Mouse (Mus musculus): ENCODE measurements around the gene Celsr2. TPM values are rescaled to one million over a fixed set of nuclear protein-coding genes. Genes with fewer than 3 reads are reported as not detected.
A peak's percentile ranks its signal among the peaks of the same experiment; 100 is the strongest.

Celsr2 gene
- polyA plus RNA-seq, 1 experiment from 2014 or later: 49.7 TPM

- Histone ChIP-seq H3K27me3 (ENCODE audit: control insufficient read depth, insufficient read depth, low read length) (no peaks in the 10 kb centered on the region), H3K9me3 (ENCODE audit: control insufficient read depth, low read length) (no peaks in the 10 kb centered on the region), H3K4me1 (replicated peaks; ENCODE audit: control insufficient read depth, insufficient read depth, low read length) (peaks cover 21% of the 10 kb centered on the region), H3K36me3 (replicated peaks; ENCODE audit: control insufficient read depth, insufficient read depth) (peaks cover 63% of the 10 kb centered on the region), H3K27ac (peak overlapping the region; percentile 85), H3K4me3 (replicated peaks; ENCODE audit: low read length) (no peak overlapping the region), H3K9ac (no peak overlapping the region), H3K4me2 (replicated peaks) (no peak overlapping the region)
- DNase-seq (ENCODE audit: low spot score): no peak
- no peak for ATAC-seq (ENCODE audit: low FRiP score)
- 77% methylated on average over 17 of the region's 17 CpGs for WGBS
These were observed 20.5 kb upstream of the Celsr2 start for GRCm38 (mm10) chr3:108435701-108436379.

DNA sequence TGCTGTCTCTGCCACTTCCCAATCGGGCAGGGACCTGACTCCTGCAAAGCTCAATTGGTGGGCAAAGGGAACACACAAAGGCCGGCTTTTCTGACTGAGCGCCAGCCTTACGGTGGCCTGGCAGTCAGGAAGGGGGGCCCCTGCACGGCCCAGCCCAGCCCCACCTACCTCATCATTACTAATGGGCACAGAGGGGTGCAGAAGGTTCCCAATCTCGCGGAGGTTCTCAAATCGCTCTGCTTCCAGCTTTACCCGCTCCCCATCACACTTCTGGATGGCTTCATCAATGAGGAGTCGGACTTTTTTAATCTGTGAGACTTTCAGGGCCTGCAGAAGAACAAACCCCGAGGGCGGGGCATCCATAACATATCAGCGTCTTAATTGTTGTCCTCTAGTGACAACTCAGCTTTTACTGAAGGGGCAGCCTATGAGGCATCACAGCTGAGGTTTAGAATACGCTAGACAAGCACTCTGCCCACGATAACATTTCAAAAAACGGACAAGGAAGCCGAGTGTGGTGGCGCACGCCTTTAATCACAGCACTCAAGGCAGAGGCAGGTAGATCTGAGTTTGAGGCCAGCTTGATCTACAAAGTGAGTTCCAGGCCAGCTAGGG is 18.6 kb upstream of the Celsr2 start:
- Histone ChIP-seq H3K9ac (no peak overlapping the region; the same call in 1 of the 2 replicates), H3K4me2 (replicated peaks) (no peak overlapping the region), H3K4me1 (replicated peaks; ENCODE audit: control insufficient read depth, insufficient read depth, low read length) (peaks cover 21% of the 10 kb centered on the region), H3K27me3 (ENCODE audit: control insufficient read depth, insufficient read depth, low read length) (no peaks in the 10 kb centered on the region), H3K4me3 (replicated peaks; ENCODE audit: low read length) (no peak overlapping the region), H3K36me3 (replicated peaks; ENCODE audit: control insufficient read depth, insufficient read depth) (peaks cover 79% of the 10 kb centered on the region), H3K9me3 (ENCODE audit: control insufficient read depth, low read length) (no peaks in the 10 kb centered on the region), H3K27ac (peak overlapping the region; percentile 85)
- peak; percentile 60 for DNase-seq (ENCODE audit: low spot score)
- ATAC-seq (ENCODE audit: low FRiP score): peak; percentile 80; the same call in 1 of the 2 replicates
- 13% methylated on average over 19 of the region's 19 CpGs for WGBS

- no peaks in the 10 kb centered on the region for H3K9me3 ChIP-seq (ENCODE audit: control insufficient read depth, low read length)
- WGBS: 7% methylated on average over 18 of the region's 18 CpGs
- H3K4me1 ChIP-seq (replicated peaks; ENCODE audit: control insufficient read depth, insufficient read depth, low read length): peaks cover 21% of the 10 kb centered on the region
- peak overlapping the region; percentile 17; the same call in 1 of the 2 replicates for H3K9ac ChIP-seq
- peaks cover 86% of the 10 kb centered on the region for H3K36me3 ChIP-seq (replicated peaks; ENCODE audit: control insufficient read depth, insufficient read depth)
- H3K27me3 ChIP-seq (ENCODE audit: control insufficient read depth, insufficient read depth, low read length): no peaks in the 10 kb centered on the region
- H3K4me2 ChIP-seq (replicated peaks): peak overlapping the region; percentile 13; the same call in 1 of the 2 replicates
- H3K27ac ChIP-seq: peak overlapping the region; percentile 85
- peak; percentile 90 for ATAC-seq (ENCODE audit: low FRiP score)
- H3K4me3 ChIP-seq (replicated peaks; ENCODE audit: low read length): no peak overlapping the region
- peak; percentile 55 for DNase-seq (ENCODE audit: low spot score)
These were observed 18.0 kb upstream of the Celsr2 start for GRCm38 (mm10) chr3:108433188-108433880.

- peak overlapping the region; percentile 13; the same call in 1 of the 2 replicates for H3K4me2 ChIP-seq (replicated peaks)
- H3K27me3 ChIP-seq (ENCODE audit: control insufficient read depth, insufficient read depth, low read length): no peaks in the 10 kb centered on the region
- peak overlapping the region; percentile 85 for H3K27ac ChIP-seq
- H3K4me1 ChIP-seq (replicated peaks; ENCODE audit: control insufficient read depth, insufficient read depth, low read length): peaks cover 21% of the 10 kb centered on the region
- DNase-seq (ENCODE audit: low spot score) (no peak), ATAC-seq (ENCODE audit: low FRiP score) (no peak)
- H3K36me3 ChIP-seq (replicated peaks; ENCODE audit: control insufficient read depth, insufficient read depth): peaks cover 93% of the 10 kb centered on the region
- H3K9ac ChIP-seq: 0 out of 2 replicates have a peak overlapping the region, but pooled peaks have one; percentile 10
- 15% methylated on average over 13 of the region's 13 CpGs for WGBS
- H3K4me3 ChIP-seq (replicated peaks; ENCODE audit: low read length): no peak overlapping the region
- H3K9me3 ChIP-seq (ENCODE audit: control insufficient read depth, low read length): no peaks in the 10 kb centered on the region
These were observed 17.3 kb upstream of the Celsr2 start for GRCm38 (mm10) chr3:108432542-108433187.

GRCm38 (mm10) chr3:108425624-108426018 is 10.3 kb upstream of the Celsr2 start:
- no peak overlapping the region for H3K4me2 ChIP-seq (replicated peaks)
- H3K27ac ChIP-seq: peak overlapping the region; percentile 72
- ATAC-seq (ENCODE audit: low FRiP score) (no peak), DNase-seq (ENCODE audit: low spot score) (no peak)
- H3K27me3 ChIP-seq (ENCODE audit: control insufficient read depth, insufficient read depth, low read length): no peaks in the 10 kb centered on the region
- no peaks in the 10 kb centered on the region for H3K9me3 ChIP-seq (ENCODE audit: control insufficient read depth, low read length)
- H3K4me3 ChIP-seq (replicated peaks; ENCODE audit: low read length): no peak overlapping the region
- H3K36me3 ChIP-seq (replicated peaks; ENCODE audit: control insufficient read depth, insufficient read depth): peaks cover 54% of the 10 kb centered on the region
- H3K4me1 ChIP-seq (replicated peaks; ENCODE audit: control insufficient read depth, insufficient read depth, low read length): peaks cover 34% of the 10 kb centered on the region
- no peak overlapping the region for H3K9ac ChIP-seq
- 59% methylated on average over 6 of the region's 6 CpGs for WGBS

GRCm38 (mm10) chr3:108424944-108425623 is 9.7 kb upstream of the Celsr2 start:
- peak overlapping the region; percentile 72 for H3K27ac ChIP-seq
- DNase-seq (ENCODE audit: low spot score) (no peak), ATAC-seq (ENCODE audit: low FRiP score) (no peak; the same call in 1 of the 2 replicates)
- H3K36me3 ChIP-seq (replicated peaks; ENCODE audit: control insufficient read depth, insufficient read depth): peaks cover 51% of the 10 kb centered on the region
- H3K4me2 ChIP-seq (replicated peaks): no peak overlapping the region
- H3K9me3 ChIP-seq (ENCODE audit: control insufficient read depth, low read length): no peaks in the 10 kb centered on the region
- WGBS: 33% methylated on average over 7 of the region's 7 CpGs
- H3K27me3 ChIP-seq (ENCODE audit: control insufficient read depth, insufficient read depth, low read length): no peaks in the 10 kb centered on the region
- no peak overlapping the region for H3K4me3 ChIP-seq (replicated peaks; ENCODE audit: low read length)
- peaks cover 34% of the 10 kb centered on the region for H3K4me1 ChIP-seq (replicated peaks; ENCODE audit: control insufficient read depth, insufficient read depth, low read length)
- H3K9ac ChIP-seq: no peak overlapping the region

DNA sequence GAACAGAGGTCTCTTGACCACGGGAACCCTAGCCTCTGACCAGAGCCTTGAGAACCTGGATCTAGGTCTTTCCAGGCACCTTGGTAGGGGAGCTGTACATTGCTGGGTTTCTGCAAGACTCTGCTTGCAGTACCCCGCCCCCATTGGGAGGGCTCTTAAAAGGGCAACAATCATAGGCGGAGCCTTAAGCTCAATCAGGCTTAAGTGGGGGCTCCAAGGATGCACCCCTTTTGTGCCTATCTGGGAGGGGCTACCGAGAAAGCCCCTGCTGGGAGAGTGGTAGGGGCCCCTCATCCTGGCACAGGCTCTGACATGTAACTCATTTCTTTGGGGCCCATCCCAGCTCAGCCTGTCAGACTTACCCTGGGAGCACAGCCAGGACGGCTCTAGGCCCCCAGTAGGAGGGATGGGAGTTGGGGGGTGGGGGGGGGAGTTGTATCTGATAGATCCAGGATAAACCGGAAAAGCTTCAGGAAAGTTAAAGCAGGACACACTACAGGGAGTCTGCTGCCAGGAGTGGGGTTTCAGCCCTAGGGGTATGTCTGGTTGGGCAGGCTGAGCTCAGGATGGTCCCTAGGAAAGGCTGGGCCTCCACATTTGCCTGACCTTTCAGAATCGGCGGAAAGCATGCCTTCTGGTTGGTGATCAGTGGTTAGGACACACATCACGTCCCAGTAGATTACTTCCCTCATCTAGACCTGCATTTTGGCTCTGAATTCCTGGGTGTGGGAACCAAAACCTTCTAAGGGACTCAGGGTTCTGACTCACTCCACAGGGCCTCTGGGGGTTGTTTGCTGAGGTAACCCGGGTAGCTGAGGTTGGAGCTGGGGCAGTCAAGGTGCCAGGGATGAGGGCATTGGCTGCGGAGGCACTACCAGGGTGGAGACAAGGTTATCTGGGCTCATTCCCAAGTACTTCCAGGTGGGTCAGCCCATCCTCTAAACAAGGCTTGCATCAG is 8.8 kb upstream of the Celsr2 start:
- Histone ChIP-seq H3K27me3 (ENCODE audit: control insufficient read depth, insufficient read depth, low read length) (no peaks in the 10 kb centered on the region), H3K9me3 (ENCODE audit: control insufficient read depth, low read length) (no peaks in the 10 kb centered on the region)

GRCm38 (mm10) chr3:108423006-108423405 is 7.7 kb upstream of the Celsr2 start:
- H3K36me3 ChIP-seq (replicated peaks; ENCODE audit: control insufficient read depth, insufficient read depth): peaks cover 30% of the 10 kb centered on the region
- ATAC-seq (ENCODE audit: low FRiP score) (no peak; the same call in 1 of the 2 replicates), DNase-seq (ENCODE audit: low spot score) (no peak)
- 28% methylated on average over 6 of the region's 6 CpGs for WGBS
- no peaks in the 10 kb centered on the region for H3K27me3 ChIP-seq (ENCODE audit: control insufficient read depth, insufficient read depth, low read length)
- H3K27ac ChIP-seq: peak overlapping the region; percentile 63; the same call in 1 of the 2 replicates
- peaks cover 34% of the 10 kb centered on the region for H3K4me1 ChIP-seq (replicated peaks; ENCODE audit: control insufficient read depth, insufficient read depth, low read length)
- H3K4me3 ChIP-seq (replicated peaks; ENCODE audit: low read length): no peak overlapping the region
- H3K9me3 ChIP-seq (ENCODE audit: control insufficient read depth, low read length): no peaks in the 10 kb centered on the region
- H3K4me2 ChIP-seq (replicated peaks): peak overlapping the region; percentile 56
- peak overlapping the region; percentile 49; the same call in 1 of the 2 replicates for H3K9ac ChIP-seq

More for the DNA sequence above, 8.8 kb upstream of the Celsr2 start:
- ATAC-seq (ENCODE audit: low FRiP score) (peak; percentile 85), DNase-seq (ENCODE audit: low spot score) (peak; percentile 75)
- H3K36me3 ChIP-seq (replicated peaks; ENCODE audit: control insufficient read depth, insufficient read depth): peaks cover 41% of the 10 kb centered on the region
- peaks cover 34% of the 10 kb centered on the region for H3K4me1 ChIP-seq (replicated peaks; ENCODE audit: control insufficient read depth, insufficient read depth, low read length)
- WGBS: 18% methylated on average over 11 of the region's 11 CpGs
- peak overlapping the region; percentile 63 for H3K27ac ChIP-seq
- peak overlapping the region; percentile 49 for H3K9ac ChIP-seq
- H3K4me2 ChIP-seq (replicated peaks): peak overlapping the region; percentile 56
- peak overlapping the region; percentile 15; the same call in 1 of the 2 replicates for H3K4me3 ChIP-seq (replicated peaks; ENCODE audit: low read length)
